Mouse (Mus musculus): ENCODE measurements around the gene Tcl1b4. TPM values are rescaled to one million over a fixed set of nuclear protein-coding genes. Genes with fewer than 3 reads are reported as not detected.
"Not testable (repeated sequence)": the region's sequence is repeated elsewhere in the genome, so short reads cannot be mapped to it uniquely, and the experiment has no call there.

Gene Tcl1b4
- not detected for total RNA-seq (2021)
- long read RNA-seq, experiment 1 = 0 reads
- long read RNA-seq, experiment 2 = 0 reads

GRCm38 (mm10) chr12:105201657-105202056, at the start of gene Tcl1b4:
TSS of gene Tcl1b4 (plus strand) at chr12:105201957.
- not testable (repeated sequence) for DNase-seq

GRCm38 (mm10) chr12:105155286-105155685, 46.5 kb upstream of the Tcl1b4 start:
- peak; percentile 14 for DNase-seq
- intact Hi-C loops (cut with DNase I; ENCODE audit: low total_unique reads) = not testable (repeated sequence)

More at GRCm38 (mm10) chr12:105201657-105202056, at the start of gene Tcl1b4:
- intact Hi-C loops (cut with DNase I; ENCODE audit: low total_unique reads) = not testable (repeated sequence)

- DNase-seq = no peak
- intact Hi-C loops (cut with DNase I; ENCODE audit: low total_unique reads) = no loop called here
These were observed 42.9 kb upstream of the Tcl1b4 start for GRCm38 (mm10) chr12:105158842-105159241.

GRCm38 (mm10) chr12:105159390-105159789, 42.4 kb upstream of the Tcl1b4 start, which contains the start of gene Tcl1b1:
TSS of gene Tcl1b1 (plus strand) at chr12:105159690.
- DNase-seq = no peak
- intact Hi-C loops (cut with DNase I; ENCODE audit: low total_unique reads) = no loop called here

- no peak for DNase-seq
- intact Hi-C loops (cut with DNase I; ENCODE audit: low total_unique reads) = no loop called here
These were observed 35.0 kb upstream of the Tcl1b4 start for GRCm38 (mm10) chr12:105166734-105167133.

GRCm38 (mm10) chr12:105173366-105173765, 28.4 kb upstream of the Tcl1b4 start:
- no peak for DNase-seq
- intact Hi-C loops (cut with DNase I; ENCODE audit: low total_unique reads) = loop anchor here (10.0 kb wide), 1 partner anchor 119 kb away; no protein-coding TSS in a partner anchor

GRCm38 (mm10) chr12:105174318-105174717, 27.4 kb upstream of the Tcl1b4 start:
- intact Hi-C loops (cut with DNase I; ENCODE audit: low total_unique reads) = loop anchor here (10.0 kb wide), 1 partner anchor 120 kb away; no protein-coding TSS in a partner anchor
- DNase-seq = peak; percentile 40

- not testable (repeated sequence) for DNase-seq
- intact Hi-C loops (cut with DNase I; ENCODE audit: low total_unique reads) = loop anchor here (10.0 kb wide), 1 partner anchor 121 kb away; no protein-coding TSS in a partner anchor
These were observed 25.7 kb upstream of the Tcl1b4 start, which contains the start of gene Tcl1b5 for GRCm38 (mm10) chr12:105176044-105176443. TSS of gene Tcl1b5 (plus strand) at chr12:105176344.

GRCm38 (mm10) chr12:105181040-105181644, 20.6 kb upstream of the Tcl1b4 start:
- DNase-seq; intact Hi-C loops (cut with DNase I; ENCODE audit: low total_unique reads): not testable (repeated sequence)

GRCm38 (mm10) chr12:105188980-105189379, 12.8 kb upstream of the Tcl1b4 start:
- not testable (repeated sequence) for DNase-seq

GRCm38 (mm10) chr12:105190743-105191142, 11.0 kb upstream of the Tcl1b4 start, which contains the start of gene Tcl1b3:
TSS of gene Tcl1b3 (plus strand) at chr12:105191043.
- DNase-seq; intact Hi-C loops (cut with DNase I; ENCODE audit: low total_unique reads): not testable (repeated sequence)

More at GRCm38 (mm10) chr12:105188980-105189379, 12.8 kb upstream of the Tcl1b4 start:
- intact Hi-C loops (cut with DNase I; ENCODE audit: low total_unique reads) = not testable (repeated sequence)

- intact Hi-C loops (cut with DNase I; ENCODE audit: low total_unique reads); DNase-seq: not testable (repeated sequence)
These were observed 1.9 kb upstream of the Tcl1b4 start for GRCm38 (mm10) chr12:105199684-105200497.

- DNase-seq = no peak
- intact Hi-C loops (cut with DNase I; ENCODE audit: low total_unique reads) = no loop called here
These were observed 5.3 kb downstream of the Tcl1b4 start for GRCm38 (mm10) chr12:105207071-105207470.

- intact Hi-C loops (cut with DNase I; ENCODE audit: low total_unique reads) = no loop called here
- no peak for DNase-seq
These were observed 6.7 kb downstream of the Tcl1b4 start for GRCm38 (mm10) chr12:105208441-105208840.

- intact Hi-C loops (cut with DNase I; ENCODE audit: low total_unique reads) = no loop called here
- no peak for DNase-seq
These were observed 7.5 kb downstream of the Tcl1b4 start for GRCm38 (mm10) chr12:105209231-105209630.

GRCm38 (mm10) chr12:105217101-105217760, 15.5 kb downstream of the Tcl1b4 start:
- no peak for DNase-seq
- intact Hi-C loops (cut with DNase I; ENCODE audit: low total_unique reads) = no loop called here

- intact Hi-C loops (cut with DNase I; ENCODE audit: low total_unique reads) = no loop called here
- DNase-seq = no peak
These were observed 21.0 kb downstream of the Tcl1b4 start, which contains the start of gene Tcl1 for GRCm38 (mm10) chr12:105222601-105223319. TSS of gene Tcl1 (minus strand) at chr12:105222793.

- intact Hi-C loops (cut with DNase I; ENCODE audit: low total_unique reads) = no loop called here
- DNase-seq = no peak
These were observed 23.0 kb downstream of the Tcl1b4 start for GRCm38 (mm10) chr12:105224621-105225320.

Data from gastrocnemius, postnatal 14 days (tissue).